Mouse (Mus musculus) CD8-positive naive resting alpha-beta T cell, adult 2 months (primary cell): ENCODE results near the gene Gpr153.
"Not testable (repeated sequence)": the region's sequence is repeated elsewhere in the genome, so short reads cannot be mapped to it uniquely, and the experiment has no call there.

Source experiments
- DNase-seq, 2 experiments: peaks; one replicate each; pipeline ENCODE4 v3.0.0; 2022; ENCODE audit warnings: low read depth in 2 of 2, low spot score in 2 of 2

The Gpr153 gene

GRCm38 (mm10) chr4:152273621-152274236 is at the start of gene Gpr153:
Gene Gpr153, plus strand, starts transcription at chr4:152274232.
- no peak for DNase-seq

GRCm38 (mm10) chr4:152226901-152227486 is 47.0 kb upstream of the Gpr153 start:
- no peak for DNase-seq

DNA sequence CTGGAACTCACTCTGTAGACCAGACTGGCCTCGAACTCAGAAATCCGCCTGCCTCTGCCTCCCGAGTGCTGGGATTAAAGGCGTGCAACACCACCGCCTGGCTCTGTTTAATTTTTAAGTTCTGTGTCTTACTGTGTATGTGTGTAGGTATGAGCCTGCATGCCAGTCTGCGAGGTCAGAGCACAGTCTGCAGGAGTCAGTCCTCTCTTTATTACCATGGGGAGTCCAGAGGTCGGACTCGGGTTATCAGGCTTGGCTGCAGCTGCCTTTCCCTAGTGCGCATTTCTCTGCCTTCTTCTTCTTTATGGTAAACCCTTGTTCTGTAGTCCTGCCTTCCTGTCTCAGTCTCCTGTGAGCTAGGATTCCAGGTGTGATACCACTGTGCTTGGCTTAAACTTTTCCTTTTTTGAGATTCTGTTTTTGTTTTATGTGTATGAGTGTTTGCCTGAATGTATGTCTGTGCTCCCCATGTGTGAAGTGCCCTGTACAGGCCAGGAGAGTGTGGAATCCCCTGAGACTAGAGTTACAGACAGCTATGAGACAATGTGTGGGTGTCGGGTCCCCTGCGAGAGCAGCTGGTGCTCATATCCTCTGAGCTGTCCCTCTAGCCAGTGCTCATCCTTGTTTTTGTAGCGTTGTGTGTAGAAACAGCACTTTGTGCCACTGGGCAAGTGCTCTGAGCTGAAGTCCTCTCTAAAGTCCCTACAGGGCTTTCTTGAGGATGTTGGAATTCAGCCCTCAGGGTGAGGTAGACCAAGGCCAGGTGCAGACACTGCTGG is 46.1 kb upstream of the Gpr153 start:
- no peak for DNase-seq

DNA sequence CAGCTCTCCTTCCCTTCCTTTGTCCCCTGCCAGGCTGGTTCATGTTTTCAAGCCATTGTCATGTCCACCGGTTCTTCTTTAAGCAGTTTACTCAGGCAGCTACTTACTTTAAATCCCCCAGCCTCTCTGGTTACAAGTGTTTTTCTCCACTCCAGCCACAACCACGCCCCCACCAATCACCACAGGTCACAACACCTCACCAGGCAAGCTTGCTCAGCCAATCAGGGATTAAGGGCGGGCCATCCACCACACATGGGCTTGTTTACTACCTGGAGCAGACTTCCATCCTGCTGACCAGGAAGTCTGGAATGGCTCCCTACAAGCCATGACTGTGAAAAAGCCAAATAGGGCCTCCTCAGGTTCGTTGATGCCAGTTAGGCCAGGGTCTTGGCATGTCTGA is 43.7 kb upstream of the Gpr153 start:
- not testable (repeated sequence) for DNase-seq

- no peak for DNase-seq
Observed at GRCm38 (mm10) chr4:152231326-152231725, 42.7 kb upstream of the Gpr153 start.

DNA sequence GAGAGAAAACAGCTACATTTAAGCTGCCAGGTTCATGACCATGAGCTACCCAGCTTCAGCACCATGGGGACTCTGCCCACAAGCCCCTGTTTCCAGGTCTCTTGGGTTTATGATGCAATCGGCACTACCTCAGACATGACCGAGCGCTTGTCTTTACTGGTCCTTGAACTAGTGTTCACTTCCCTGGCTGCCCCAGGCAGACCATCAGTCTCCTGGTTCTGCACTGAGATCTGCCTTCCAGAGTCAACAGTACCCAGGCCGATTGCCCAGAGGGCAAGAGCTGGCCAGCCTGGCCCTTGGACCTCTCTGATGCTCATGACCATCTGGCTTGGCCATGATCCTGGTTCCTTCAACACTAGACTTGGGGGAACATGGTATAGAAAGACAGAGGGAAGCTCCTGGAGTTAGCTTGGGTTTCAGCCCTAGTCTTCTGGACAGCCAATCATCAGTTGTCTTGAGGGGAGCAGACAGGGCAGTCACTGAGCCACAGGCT is 41.6 kb upstream of the Gpr153 start:
- DNase-seq: no peak

DNA sequence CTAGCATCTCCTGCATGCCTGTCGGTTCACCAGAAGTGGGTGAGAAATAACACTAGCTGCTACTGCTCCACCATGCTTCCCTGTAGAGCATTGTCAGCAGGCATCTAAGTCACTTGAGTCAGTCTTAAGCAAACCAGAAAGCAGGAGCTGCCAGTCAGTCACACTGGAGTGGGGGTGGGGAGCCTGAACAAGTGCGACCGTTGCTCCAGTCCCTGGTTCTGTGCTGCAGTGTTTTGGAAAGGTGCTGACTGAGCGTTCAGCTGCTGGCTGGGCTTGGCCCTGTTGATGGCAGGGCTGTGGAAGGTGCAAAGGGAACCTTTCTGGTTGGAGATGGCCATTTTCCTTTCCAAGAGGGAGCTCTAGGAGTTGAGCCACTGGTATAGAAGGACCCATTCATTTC is 34.1 kb upstream of the Gpr153 start:
- no peak for DNase-seq

DNA sequence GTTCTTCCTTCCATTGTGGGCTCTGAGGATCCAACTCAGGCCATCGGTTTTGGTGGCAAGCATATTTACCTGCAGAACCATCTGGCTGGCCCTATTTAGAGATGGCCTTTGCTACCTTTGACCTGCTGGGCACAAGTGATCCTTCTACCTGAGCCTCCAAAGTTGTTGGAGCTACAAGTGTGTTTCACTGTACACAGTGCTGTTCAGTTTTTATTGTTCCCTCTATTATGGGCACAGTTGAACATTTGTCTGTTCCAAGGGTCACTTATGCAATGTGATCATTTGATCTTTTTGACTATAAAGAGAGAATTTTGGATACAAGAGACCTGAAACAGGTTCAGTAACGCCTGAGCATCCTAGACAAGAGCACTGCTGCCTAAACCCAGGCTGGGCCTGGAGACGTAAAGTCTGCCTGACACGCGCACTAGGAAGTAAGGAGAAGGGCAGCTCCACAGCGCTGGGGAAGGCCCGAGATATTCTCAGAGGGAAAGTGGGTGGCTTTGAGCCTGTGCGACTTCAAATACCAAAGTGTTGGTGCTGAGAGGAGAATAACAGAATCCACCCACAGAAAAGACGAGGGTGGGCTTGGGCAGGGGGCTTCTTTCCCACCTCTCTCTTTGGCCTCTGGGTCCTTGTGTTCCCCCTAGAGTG is 30.7 kb upstream of the Gpr153 start:
- DNase-seq: no peak

- no peak for DNase-seq
Observed at GRCm38 (mm10) chr4:152243969-152244368, 30.1 kb upstream of the Gpr153 start.

- no peak for DNase-seq
Observed at GRCm38 (mm10) chr4:152244545-152245522, 29.2 kb upstream of the Gpr153 start.

DNA sequence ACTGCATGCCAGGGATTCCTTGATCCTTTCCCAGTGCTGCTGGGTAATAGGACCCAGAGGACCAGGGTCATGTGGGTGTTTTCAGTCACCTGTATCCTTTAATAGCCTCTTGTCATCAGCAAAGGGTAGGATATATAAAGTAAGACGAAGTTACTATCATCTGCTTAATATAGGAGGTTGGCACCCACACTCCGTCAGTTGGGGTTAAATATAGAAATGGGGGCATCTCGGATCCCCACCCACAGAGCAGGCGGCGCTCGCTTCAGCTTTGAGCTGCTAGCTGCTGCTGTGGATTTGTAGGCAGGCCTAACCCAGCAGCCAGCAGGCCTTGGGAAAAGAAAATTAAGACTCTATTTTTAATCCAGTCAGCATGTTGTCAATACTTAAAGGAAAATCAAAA is 28.0 kb upstream of the Gpr153 start:
- DNase-seq: no peak

DNA sequence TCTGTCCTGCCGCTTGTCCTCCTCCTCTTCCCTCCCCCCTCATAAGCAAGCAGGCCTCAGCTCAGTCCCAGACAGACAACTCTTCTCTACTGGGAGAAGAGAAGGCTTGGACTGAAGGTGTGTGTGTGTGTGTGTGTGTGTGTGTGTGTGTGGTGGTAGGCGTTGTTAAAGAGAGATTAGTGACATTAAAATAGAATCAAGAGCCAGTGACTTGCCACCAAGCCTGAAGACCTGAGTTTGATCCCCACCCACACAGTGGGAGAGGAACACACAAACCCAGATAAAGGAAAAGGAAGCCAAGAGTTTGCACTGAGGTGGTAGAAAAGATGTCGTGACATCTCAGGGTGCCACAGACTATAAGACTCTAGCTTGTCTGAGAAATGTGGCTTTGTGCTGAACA is 26.8 kb upstream of the Gpr153 start:
- no peak for DNase-seq

DNA sequence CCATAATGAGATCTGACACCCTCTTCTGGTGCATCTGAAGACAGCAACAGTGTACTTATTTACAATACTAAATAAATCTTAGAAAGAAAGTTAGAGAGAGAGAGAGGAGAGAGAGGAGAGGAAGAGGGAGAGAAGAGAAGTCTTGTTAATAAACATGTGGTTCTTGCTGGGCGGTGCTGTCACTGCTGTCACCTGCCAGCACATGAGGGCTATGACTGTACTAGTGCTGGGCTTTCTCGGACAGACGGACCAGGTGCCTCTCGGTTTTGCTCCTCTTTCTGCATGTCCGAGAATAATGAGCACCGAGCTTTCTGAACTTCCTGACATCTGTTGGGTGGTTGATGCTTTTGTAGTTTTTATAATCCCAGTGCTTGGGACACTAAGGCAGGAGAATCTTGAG is 23.4 kb upstream of the Gpr153 start:
- DNase-seq: no peak

DNA sequence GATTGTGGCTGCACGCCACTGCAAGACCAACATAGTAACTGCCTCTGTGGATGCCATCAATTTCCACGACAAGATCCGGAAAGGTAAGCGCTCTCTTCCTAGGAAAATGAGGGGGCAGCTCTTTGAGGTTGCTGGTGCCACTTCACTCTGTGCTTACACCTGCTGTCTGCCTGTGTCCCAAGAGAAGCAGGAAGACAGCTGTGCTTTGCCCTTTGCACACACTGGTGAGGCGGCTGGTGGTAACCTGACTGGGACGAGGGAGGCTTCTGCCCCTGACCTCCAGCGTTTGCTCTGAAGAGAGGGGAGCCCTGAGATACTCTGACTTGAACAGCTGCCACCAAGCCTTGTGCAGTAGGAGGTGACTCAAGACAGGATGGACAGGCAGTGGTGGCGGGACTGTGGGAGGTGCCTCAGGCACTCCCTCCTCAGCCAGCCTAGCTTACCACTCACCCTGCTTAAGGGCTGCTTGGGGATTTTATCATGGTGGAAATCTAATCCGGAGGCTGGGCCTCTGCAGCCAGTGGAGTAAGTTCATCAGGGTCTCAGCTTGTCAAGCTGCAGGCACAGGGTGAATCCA is 20.8 kb upstream of the Gpr153 start:
- DNase-seq: no peak

GRCm38 (mm10) chr4:152257070-152257469 is 17.0 kb upstream of the Gpr153 start:
- no peak for DNase-seq

DNA sequence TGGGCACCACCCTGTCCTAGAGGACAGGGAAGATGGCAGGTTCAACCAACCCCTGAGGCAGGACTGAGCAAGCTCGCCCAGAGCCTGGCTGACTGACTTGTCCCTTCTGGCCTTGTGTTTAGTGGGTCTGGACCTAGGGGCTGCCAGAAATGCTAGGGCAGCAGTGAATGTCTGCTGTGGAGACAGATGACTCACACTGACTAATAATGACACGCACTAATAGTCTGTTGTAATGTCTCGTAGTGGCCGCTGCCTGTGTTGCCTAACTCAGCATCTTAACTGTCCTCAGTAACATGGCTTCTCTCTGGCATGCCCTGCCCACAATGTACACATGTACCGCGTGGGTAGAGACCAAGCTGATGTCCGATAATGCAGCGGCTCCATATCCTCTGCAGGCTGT is 13.6 kb upstream of the Gpr153 start:
- no peak for DNase-seq

DNA sequence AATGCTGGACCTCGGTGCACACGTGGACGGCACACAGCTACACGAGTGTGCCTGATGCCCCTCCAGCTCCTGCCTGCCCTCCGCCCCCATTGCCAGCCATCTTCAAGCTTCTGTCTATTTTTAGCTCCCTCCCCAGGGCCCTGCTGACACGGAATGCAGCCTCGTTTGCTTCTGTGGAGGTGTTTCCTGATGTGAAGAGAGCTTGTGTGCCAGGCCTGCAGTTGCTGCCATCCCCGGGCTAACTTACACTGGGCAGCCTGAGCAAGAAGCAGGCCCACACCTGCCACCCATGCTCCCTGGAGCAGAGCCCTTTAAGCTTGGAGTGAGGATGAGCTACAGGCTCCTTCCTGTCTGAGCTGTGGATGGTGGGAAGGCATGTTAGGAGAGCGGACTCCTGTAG is 11.8 kb upstream of the Gpr153 start:
- no peak for DNase-seq

- DNase-seq: no peak
Observed at GRCm38 (mm10) chr4:152263089-152263488, 10.9 kb upstream of the Gpr153 start.

DNA sequence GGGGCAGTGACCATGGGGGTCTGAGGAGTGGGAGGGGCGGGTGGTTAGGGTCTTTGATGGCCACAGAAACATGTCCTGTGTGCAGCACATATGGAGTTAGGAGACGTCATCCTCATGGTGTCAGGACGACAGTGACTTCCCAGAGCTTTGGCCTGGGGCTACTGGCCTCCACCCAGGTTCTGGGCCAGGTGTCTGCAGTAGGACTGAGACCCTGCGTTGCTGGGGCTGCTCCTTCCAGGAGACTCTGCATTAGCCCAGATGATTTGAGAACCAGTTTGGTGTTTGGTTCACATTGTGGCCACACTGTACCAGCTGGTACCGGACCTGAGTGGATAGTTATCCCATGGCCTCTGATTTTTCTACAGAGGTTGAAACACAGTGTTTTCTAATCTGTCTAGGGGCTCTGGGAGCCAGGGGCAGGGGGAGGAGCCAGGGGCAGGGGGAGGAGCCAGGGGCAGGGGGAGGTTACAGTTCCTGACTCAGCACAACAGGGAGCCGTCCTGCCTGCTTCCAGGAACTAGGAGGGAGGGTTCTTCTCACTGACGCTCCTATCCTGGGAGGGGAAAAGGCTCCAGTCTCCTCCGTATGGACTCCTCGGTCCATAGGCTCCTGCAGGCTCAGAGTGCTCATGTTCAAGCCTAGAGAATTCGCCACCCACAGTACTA is 10.4 kb upstream of the Gpr153 start:
- DNase-seq: no peak

DNA sequence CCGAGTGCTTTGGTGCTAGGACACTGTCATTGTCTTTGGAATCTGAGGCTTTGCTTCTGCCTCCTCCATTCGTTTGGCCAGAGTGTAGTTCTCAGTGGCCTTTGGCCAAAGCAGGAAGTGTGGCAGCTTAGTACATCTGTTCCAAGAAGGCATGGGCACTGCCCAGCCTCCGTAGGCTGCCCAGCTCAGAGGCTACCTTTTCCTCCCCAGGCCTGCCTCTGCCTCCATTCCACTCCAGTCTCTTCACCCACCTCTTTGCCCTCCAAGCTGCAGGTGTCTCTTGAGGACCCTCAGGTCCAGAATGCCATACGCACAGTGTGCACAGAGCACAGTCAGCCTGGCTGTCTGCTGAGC is 9.9 kb upstream of the Gpr153 start:
- no peak for DNase-seq
